In the genomic region with DNA sequence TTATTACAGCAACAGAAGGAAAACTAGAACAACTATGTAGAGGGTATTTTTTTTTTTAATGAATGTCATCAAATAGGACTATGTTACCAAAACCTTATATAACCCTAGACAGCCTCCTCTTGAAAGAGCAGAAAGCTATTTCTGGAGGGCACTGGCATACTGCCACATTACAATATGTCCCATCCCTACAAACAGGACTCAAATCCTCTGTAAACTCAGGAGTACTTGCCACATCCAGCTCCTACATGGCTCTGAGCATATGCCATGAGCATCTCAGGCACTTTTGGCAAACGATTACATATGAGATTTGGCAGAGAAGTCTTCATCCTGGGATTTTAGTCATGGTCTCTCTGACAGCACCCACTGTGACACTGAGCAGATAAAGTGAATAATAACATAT, we compare ENCODE assay signal across 22 mouse cellular contexts.
DNase-seq lines count a peak whose midpoint lies in the region; ATAC-seq and TF ChIP-seq lines count a peak whose summit lies in the region.
"Had no signal": no experiment of that assay in that cellular context is flagged by ENCODE, and none has a peak within 500 bp of the region (broad histone marks: within the 10 kb centered on the region; RNA-seq: fewer than 3 reads in every experiment).

No protein-coding gene starts in this region.

- H3K4me3 ChIP-seq in hindbrain, postnatal 0 days (ENCODE audit: low read length), result no peak overlapping the region
- H3K4me3 ChIP-seq in hindbrain, embryonic 14.5 days (replicated peaks; ENCODE audit: low read length), result no peak overlapping the region
- no peak overlapping the region for H3K4me3 ChIP-seq in heart, adult 2 months
- H3K4me3 ChIP-seq: forebrain, embryonic 13.5 days; heart, embryonic 15.5 days; hindbrain, embryonic 15.5 days had no signal

- H3K79me2 ChIP-seq in heart, adult 2 months (replicated peaks; ENCODE audit: control insufficient read depth, insufficient read depth, low read length), result no peaks in the 10 kb centered on the region

- no peaks in the 10 kb centered on the region for H3K36me3 ChIP-seq in hindbrain, postnatal 0 days (ENCODE audit: insufficient read depth, low read length)
- no peaks in the 10 kb centered on the region for H3K36me3 ChIP-seq in hindbrain, embryonic 14.5 days (replicated peaks; ENCODE audit: control insufficient read depth, insufficient read depth)
- H3K36me3 ChIP-seq in heart, adult 2 months (ENCODE audit: control insufficient read depth, insufficient read depth, low read length), result peaks cover 2% of the 10 kb centered on the region
- H3K36me3 ChIP-seq: G1E; heart, embryonic 15.5 days; hindbrain, embryonic 15.5 days had no signal

- WGBS in hindbrain, postnatal 0 days, result 69% methylated on average over 1 of the region's 1 CpGs
- 82% methylated on average over 1 of the region's 1 CpGs for WGBS in hindbrain, embryonic 14.5 days
- WGBS in heart, adult 2 months, result 67% methylated on average over 1 of the region's 1 CpGs

- H3K9ac ChIP-seq in hindbrain, postnatal 0 days (replicated peaks; ENCODE audit: low read length), result no peak overlapping the region
- no peak overlapping the region for H3K9ac ChIP-seq in hindbrain, embryonic 14.5 days
- H3K9ac ChIP-seq in heart, adult 2 months (ENCODE audit: low read depth, low read length), result no peak overlapping the region
- H3K9ac ChIP-seq: forebrain, embryonic 13.5 days; heart, embryonic 15.5 days; hindbrain, embryonic 15.5 days had no signal

- no peak overlapping the region for H3K4me2 ChIP-seq in hindbrain, postnatal 0 days (ENCODE audit: low read depth, low read length)
- no peak overlapping the region for H3K4me2 ChIP-seq in hindbrain, embryonic 14.5 days (replicated peaks)
- H3K4me2 ChIP-seq: forebrain, embryonic 13.5 days; heart, embryonic 15.5 days; hindbrain, embryonic 15.5 days had no signal

- no peaks in the 10 kb centered on the region for H3K4me1 ChIP-seq in hindbrain, postnatal 0 days (ENCODE audit: insufficient read depth, low read length)
- H3K4me1 ChIP-seq in hindbrain, embryonic 14.5 days (replicated peaks; ENCODE audit: control insufficient read depth, insufficient read depth, low read length), result no peaks in the 10 kb centered on the region
- H3K4me1 ChIP-seq in heart, adult 2 months (ENCODE audit: control insufficient read depth, insufficient read depth, low read length), result no peaks in the 10 kb centered on the region
- H3K4me1 ChIP-seq: forebrain, embryonic 13.5 days; hindbrain, embryonic 15.5 days had no signal

- DNase-seq in hindbrain, postnatal 0 days (ENCODE audit: low spot score), result peak; percentile 29
- DNase-seq in hindbrain, embryonic 14.5 days (ENCODE audit: low spot score), result no peak
- peak; percentile 94 for DNase-seq in brain, adult 2 months (ENCODE audit: low read depth, low spot score)
- DNase-seq in cerebellum, adult 11-12 months, result peak; percentile 84
- peak; percentile 60 to 76 for DNase-seq in cerebellum, postnatal 10 days
- DNase-seq in heart, adult 2 months, result no peak
- no peak for DNase-seq in embryo, embryonic 10.5 days (ENCODE audit: low spot score)
- DNase-seq: adrenal gland, adult 8-10 months; B cell, adult 2 months; gastrocnemius, postnatal 25 days; heart, postnatal 36 days; kidney, postnatal 25 days; lung, postnatal 4 days; midbrain, embryonic 14.5 days; thymus, adult 18-20 months; thymus, postnatal 36 days had no signal

- TF ChIP-seq POLR2A in heart, adult 2 months (IDR thresholded peaks at IDR 0.05; ENCODE audit: insufficient read depth, low read depth, low read length), result no peak

- no peak for TF ChIP-seq CTCF in hindbrain, postnatal 0 days (IDR thresholded peaks at IDR 0.05; ENCODE audit: low read depth)
- no peak for TF ChIP-seq CTCF in heart, adult 2 months (IDR thresholded peaks at IDR 0.05)

- no peak overlapping the region for H3K27ac ChIP-seq in hindbrain, postnatal 0 days
- no peak overlapping the region for H3K27ac ChIP-seq in hindbrain, embryonic 14.5 days
- no peak overlapping the region for H3K27ac ChIP-seq in heart, adult 2 months
- H3K27ac ChIP-seq: forebrain, embryonic 13.5 days; heart, embryonic 15.5 days; hindbrain, embryonic 15.5 days had no signal

- intact Hi-C loops in heart, adult 2 months (cut with DNase I), result no loop called here

- no peak for ATAC-seq in hindbrain, postnatal 0 days
- ATAC-seq in hindbrain, embryonic 14.5 days (ENCODE audit: low FRiP score), result no peak
- ATAC-seq: forebrain, embryonic 13.5 days; intestine, embryonic 16.5 days; Patski had no signal

- H3K27me3 ChIP-seq in hindbrain, postnatal 0 days (ENCODE audit: insufficient read depth, low read length), result no peaks in the 10 kb centered on the region
- H3K27me3 ChIP-seq in hindbrain, embryonic 14.5 days (ENCODE audit: control insufficient read depth, insufficient read depth, low read length), result no peaks in the 10 kb centered on the region
- no peaks in the 10 kb centered on the region for H3K27me3 ChIP-seq in heart, adult 2 months (ENCODE audit: control insufficient read depth, insufficient read depth, low read length)
- H3K27me3 ChIP-seq: forebrain, embryonic 13.5 days; heart, embryonic 15.5 days; hindbrain, embryonic 15.5 days had no signal

- H3K9me3 ChIP-seq in hindbrain, postnatal 0 days (ENCODE audit: low read length), result no peaks in the 10 kb centered on the region
- H3K9me3 ChIP-seq in hindbrain, embryonic 14.5 days (ENCODE audit: control insufficient read depth, low read length), result no peaks in the 10 kb centered on the region
- H3K9me3 ChIP-seq: forebrain, embryonic 13.5 days; heart, embryonic 15.5 days; hindbrain, embryonic 15.5 days had no signal

- TF ChIP-seq EP300 in heart, adult 2 months (IDR thresholded peaks at IDR 0.05; ENCODE audit: insufficient read depth, low read depth, low read length), result no peak

Comparison
In these comparisons a context has a peak if more than half of its experiments do, and no peak if none do; other contexts are left out.
1. DNase-seq: peak in hindbrain, postnatal 0 days (single experiment), brain, adult 2 months (single experiment), cerebellum, adult 11-12 months (single experiment) and cerebellum, postnatal 10 days (2 of 2); none in hindbrain, embryonic 14.5 days (single experiment), heart, adult 2 months (0 of 2) and embryo, embryonic 10.5 days (single experiment).